Mouse (Mus musculus) Patski (cell line): Measurements from ENCODE around the gene Togaram2. TPM values are rescaled to one million over a fixed set of nuclear protein-coding genes. Genes with fewer than 3 reads are reported as not detected.
"Not testable (repeated sequence)": the region's sequence is repeated elsewhere in the genome, so short reads cannot be mapped to it uniquely, and the experiment has no call there.

Source experiments
- ATAC-seq: fragments of 100-300 bp; one replicate; pipeline ENCODE4 v1.8.0; 2021
- CTCF ChIA-PET: fragments of 350-600 bp; sonication (Branson Sonifier 250); formaldehyde crosslinking; loops from one replicate; lab custom pipeline; 2022; ENCODE audit warnings: inconsistent platforms; lab: Charles Lee
- POLR2A ChIA-PET: fragments of 350-600 bp; sonication (Branson Sonifier 250); formaldehyde crosslinking; loops from one replicate; lab custom pipeline; 2022; ENCODE audit warnings: antibody characterized with exemption, inconsistent platforms; lab: Charles Lee
- DNase-seq: peaks from one replicate; pipeline ENCODE4 v3.0.0-alpha.2; 2011; ENCODE audit warnings: low read depth, low spot score
- H3K27me3 ChIP-seq: fragments of 371-371 bp; one replicate; pipeline ENCODE4 v1.5.1; 2021
- CTCF ChIP-seq: fragments of 100-300 bp; IDR thresholded peaks from one replicate; pipeline ENCODE4 v1.5.1; 2021
- in situ Hi-C: fragments of 300-500 bp; cut with MboI; formaldehyde crosslinking; loops from 3 replicates; pipeline ENCODE4 v1.11.1; 2018; ENCODE audit warnings: low pct_unique_long_range_greater_than_20kb, mixed read lengths
- polyA plus RNA-seq: library from polyadenylated mRNA; unstranded; gene quantifications from one replicate; pipeline ENCODE4 v1.2.3, GENCODE M21; 2021

The Togaram2 gene
- polyA plus RNA-seq, result 1.8 TPM

DNA sequence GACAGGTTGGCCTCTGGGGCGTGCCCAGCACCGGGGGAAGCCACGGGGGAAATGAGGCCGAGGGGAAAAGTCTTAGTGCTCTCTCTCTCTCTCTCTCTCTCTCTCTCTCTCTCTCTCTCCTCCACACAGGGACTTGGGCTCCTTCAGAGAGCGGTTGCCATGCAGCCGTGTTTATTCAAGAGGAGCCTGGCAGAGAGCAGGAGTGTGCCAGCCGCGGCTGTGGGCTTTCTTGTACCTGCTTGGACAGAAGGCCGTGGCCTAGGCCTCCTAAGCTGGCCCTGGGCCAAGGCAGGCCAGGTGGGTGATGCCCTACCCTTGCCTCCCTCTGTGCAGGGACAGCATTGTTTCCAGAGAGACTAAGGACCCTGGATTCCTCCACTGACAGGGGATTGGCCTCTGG lies at the start of gene Togaram2:
Gene Togaram2 (plus strand): TSS at position 170 of the 400 bp plus-strand sequence.
- TF ChIP-seq CTCF, result no peak
- H3K27me3 ChIP-seq, result no peaks in the 10 kb centered on the region
- CTCF ChIA-PET, result interaction anchor here (0.8 to 2.4 kb wide), 5 partner anchors 8 to 199 kb away, joined by 3 to 14 read pairs (median 4); no protein-coding TSS in a partner anchor
- in situ Hi-C loops, result loop anchor here (25.0 kb wide), 1 partner anchor 564 kb away; no protein-coding TSS in a partner anchor
- POLR2A ChIA-PET, result no interaction called here
- DNase-seq (no peak), ATAC-seq (no peak)

DNA sequence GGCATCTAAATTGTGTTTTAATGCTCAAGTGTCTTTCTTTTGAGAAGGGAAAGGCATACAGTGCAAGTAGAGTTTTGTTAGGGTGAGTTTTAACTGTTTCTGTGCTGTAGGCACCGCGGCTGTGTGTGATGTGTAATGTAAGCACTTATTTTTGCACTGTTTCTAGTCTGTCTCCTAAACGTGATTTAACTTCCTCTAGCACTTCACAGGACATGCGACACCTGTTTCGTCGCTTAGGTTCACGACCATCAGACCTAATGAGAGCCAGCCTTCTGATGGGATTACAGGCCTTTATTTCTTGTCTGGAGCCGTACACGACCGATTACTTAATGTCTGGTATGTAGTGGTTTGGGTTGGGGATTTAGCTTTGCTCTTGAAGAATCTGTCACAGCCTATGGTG lies 41.3 kb upstream of the Togaram2 start:
- in situ Hi-C loops, result no loop called here
- no peak for DNase-seq
- ChIA-PET CTCF (no interaction called here), POLR2A (no interaction called here)
- no peak for TF ChIP-seq CTCF
- H3K27me3 ChIP-seq, result no peaks in the 10 kb centered on the region
- ATAC-seq, result no peak

DNA sequence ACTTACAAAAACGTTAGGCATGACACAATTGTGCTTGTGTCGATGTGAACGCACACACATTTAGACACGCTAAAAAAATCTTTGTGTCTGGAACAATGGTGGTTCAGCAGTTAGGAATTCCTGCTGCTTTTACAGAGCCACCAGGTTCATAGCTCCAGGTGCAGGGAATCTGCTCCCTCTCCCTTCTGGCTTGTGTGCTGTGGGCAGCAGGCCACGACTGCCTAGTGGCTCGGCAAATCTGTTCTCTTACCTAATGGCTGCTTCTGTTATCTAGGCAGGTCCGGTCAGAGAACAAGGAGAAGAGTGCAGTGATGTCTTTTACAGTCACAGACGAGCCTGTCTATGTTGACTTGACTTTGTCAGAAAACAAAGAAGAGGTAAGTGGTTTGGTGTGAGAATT lies 39.7 kb upstream of the Togaram2 start:
- ChIA-PET CTCF (interaction anchor here (1.9 kb wide), 2 partner anchors 12 to 14 kb away, joined by 4 read pairs; no protein-coding TSS in a partner anchor), POLR2A (no interaction called here)
- TF ChIP-seq CTCF, result no peak
- in situ Hi-C loops, result no loop called here
- H3K27me3 ChIP-seq, result no peaks in the 10 kb centered on the region
- DNase-seq (no peak), ATAC-seq (no peak)

DNA sequence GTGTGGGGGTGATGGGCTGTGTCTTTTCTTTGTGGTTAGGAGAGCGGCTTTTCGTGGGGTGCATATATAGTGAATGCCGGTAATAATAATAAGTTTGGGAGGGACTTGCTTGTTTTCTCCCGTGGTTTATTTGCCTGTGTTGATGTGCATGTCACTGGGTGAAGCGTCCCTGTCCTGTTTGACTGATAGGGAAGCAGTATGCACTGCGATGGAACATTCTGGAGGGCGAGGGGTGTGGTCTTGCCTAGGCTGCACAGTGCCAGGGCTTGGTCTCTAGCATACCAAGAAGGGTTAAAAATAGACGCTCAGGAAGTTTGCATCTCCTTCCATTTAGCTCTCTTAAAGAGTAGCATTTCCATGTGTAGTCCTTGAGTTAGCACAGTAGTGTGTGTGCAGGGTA lies 36.3 kb upstream of the Togaram2 start:
- CTCF ChIA-PET, result interaction anchor here (2.4 kb wide), 1 partner anchor 11 kb away, joined by 6 read pairs; no protein-coding TSS in a partner anchor
- in situ Hi-C loops, result no loop called here
- POLR2A ChIA-PET, result no interaction called here

DNA sequence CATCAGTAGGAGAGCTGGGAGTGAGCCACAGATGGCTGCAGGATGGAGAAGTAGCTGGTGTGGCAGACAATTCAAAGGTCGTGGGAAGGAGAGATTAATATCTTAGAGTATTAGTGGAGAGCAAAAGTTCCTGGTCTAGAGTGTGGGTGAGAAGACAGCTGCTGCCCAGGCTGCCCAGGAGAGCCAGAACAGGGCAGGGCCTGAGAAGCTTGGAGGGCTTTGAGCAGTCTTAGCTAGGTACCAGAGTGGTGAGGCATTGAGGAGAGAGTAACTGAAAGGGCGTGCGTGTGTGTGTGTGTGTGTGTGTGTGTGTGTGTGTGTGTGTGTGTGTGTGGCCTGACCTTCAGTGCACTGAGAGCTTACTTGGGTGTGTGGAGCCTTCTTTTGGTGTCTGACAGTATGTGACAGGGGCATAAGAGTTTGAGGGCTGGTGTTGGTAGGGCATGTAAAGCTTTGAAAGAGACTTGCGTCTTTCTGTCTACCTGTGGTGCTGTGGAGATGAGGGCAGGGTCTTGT lies 35.3 kb upstream of the Togaram2 start:
- ATAC-seq, result no peak
- DNase-seq, result no peak
- CTCF ChIA-PET, result interaction anchor here (0.9 to 2.4 kb wide), 3 partner anchors 10 to 20 kb away, joined by 3 to 6 read pairs (median 4); no protein-coding TSS in a partner anchor
- POLR2A ChIA-PET, result no interaction called here
- TF ChIP-seq CTCF, result no peak
- in situ Hi-C loops, result no loop called here
- no peaks in the 10 kb centered on the region for H3K27me3 ChIP-seq

More for the DNA sequence above, 36.3 kb upstream of the Togaram2 start:
- ATAC-seq (no peak), DNase-seq (no peak)
- H3K27me3 ChIP-seq, result no peaks in the 10 kb centered on the region
- no peak for TF ChIP-seq CTCF

DNA sequence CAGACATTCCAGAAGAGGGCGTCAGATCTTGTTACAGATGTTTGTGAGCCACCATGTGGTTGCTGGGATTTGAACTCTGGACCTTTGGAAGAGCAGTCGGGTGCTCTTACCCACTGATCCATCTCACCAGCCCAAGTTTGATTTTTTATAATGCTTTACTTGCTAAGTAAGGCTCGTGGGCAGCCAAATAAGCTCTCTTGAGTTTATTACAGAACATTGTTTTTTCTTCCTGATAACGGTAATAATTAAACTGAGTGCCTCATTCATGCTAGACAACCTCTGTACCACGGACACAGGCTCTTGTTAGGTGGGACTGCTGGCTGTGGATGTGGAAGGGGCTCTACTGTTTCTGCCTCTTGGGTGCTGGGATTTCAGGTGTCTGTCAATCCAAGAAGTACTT lies 34.0 kb upstream of the Togaram2 start:
- H3K27me3 ChIP-seq, DNase-seq, in situ Hi-C loops, ATAC-seq: not testable (repeated sequence)
- ChIA-PET POLR2A (interaction anchor here (0.6 kb wide), 1 partner anchor 145 kb away, joined by 3 read pairs; no protein-coding TSS in a partner anchor), CTCF (interaction anchor here (1.4 to 2.4 kb wide), 2 partner anchors 9 to 24 kb away, joined by 3 to 6 read pairs; no protein-coding TSS in a partner anchor)

DNA sequence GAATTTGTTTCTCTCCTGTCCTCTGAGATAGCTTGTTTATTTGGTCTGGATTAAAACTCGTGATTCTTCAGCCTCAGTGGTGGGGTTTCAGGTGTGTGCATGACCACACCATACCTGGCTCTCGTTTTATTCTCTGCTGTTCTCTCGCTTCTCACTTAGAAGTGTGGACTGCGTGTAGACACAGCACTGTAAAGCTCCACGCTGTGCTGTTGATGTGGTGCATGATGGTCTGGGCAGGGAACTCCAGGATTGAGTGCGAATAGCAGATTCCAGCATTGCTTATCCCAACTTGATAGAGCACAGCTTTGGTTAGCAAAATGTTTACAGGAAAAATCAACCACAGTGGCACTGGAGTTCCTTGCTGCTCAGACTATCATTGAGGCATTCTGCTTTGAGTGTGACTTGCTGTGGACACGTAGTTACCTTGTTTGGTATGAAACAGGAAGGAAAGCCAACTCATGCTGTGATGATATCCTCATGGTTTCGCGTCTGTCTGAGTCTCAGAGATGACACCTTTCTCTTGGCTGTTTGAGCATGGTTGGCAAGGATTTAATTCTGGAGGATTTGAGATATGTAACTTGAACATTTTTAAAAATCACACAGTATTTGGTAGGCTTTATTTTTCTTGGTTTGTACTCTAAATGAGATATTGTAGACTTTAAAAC lies 32.5 kb upstream of the Togaram2 start:
- no peak for DNase-seq
- ATAC-seq, result no peak
- H3K27me3 ChIP-seq, result no peaks in the 10 kb centered on the region
- ChIA-PET CTCF (no interaction called here), POLR2A (no interaction called here)
- TF ChIP-seq CTCF, result no peak
- in situ Hi-C loops, result no loop called here

DNA sequence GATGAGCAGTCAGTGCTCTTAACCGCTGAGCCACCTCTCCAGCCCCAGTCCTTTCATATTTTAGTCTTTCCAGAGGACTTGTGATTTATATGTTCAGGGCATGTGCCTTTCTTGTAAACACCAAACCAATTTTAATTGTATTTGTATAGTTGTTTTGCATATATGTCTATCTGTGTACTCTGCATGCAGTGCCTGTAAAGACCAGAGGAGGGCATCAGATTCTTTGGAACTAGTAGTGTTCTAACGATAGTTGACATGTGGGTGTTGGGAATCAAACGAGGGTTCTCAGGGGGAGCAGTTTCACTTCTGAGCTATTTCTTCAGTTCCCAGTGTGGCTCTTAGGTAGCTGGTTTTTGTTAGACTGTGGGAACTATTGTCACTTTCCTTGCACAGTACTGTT lies 30.9 kb upstream of the Togaram2 start:
- DNase-seq (no peak), ATAC-seq (no peak)
- CTCF ChIA-PET, result no interaction called here
- no peaks in the 10 kb centered on the region for H3K27me3 ChIP-seq
- in situ Hi-C loops, result no loop called here
- POLR2A ChIA-PET, result no interaction called here
- TF ChIP-seq CTCF, result peak; percentile 33

DNA sequence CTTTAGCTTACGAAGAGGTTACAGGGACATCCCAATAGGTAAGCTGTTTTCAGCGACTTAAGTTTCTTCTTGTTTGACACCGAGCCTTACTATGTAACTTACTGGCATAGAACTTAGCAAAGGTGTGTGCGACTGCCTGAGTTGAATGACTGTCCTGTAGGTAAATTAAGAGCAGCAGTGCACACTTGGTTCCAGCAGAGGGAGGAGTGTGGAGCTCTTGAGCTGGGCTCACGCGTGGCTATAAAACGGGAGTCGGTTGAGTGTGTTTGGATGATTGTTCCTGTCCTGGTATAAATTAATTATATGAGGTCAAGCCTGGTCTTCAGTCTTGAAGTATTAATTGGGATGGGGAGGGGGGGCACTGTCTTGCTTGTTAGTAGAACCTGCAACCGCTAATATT lies 23.1 kb upstream of the Togaram2 start:
- TF ChIP-seq CTCF, result no peak
- in situ Hi-C loops, result loop anchor here (25.0 kb wide), 1 partner anchor 587 kb away; no protein-coding TSS in a partner anchor
- no peak for DNase-seq
- no peaks in the 10 kb centered on the region for H3K27me3 ChIP-seq
- ChIA-PET CTCF (no interaction called here), POLR2A (no interaction called here)
- no peak for ATAC-seq

DNA sequence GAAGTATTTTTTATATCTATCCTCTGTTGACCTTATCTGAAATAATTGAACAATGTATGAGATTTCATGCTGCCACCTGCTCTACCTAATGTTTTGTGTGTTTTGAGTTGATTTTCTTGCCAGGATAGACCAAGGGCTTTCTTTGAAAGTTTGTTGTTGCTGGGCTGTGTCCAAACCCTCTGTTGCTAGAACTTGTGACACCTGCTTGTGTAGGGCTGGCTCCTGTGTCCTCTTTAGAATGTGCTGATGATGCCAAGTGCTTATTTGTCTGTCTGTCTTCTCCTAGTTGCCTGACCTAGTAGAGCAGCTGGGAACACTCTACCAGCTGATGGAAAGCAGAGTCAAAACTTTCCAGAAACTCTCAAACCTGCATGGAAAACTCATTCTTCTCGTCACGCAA lies 20.6 kb upstream of the Togaram2 start:
- CTCF ChIA-PET, result no interaction called here
- no peak for TF ChIP-seq CTCF
- in situ Hi-C loops, result loop anchor here (25.0 kb wide), 1 partner anchor 585 kb away; no protein-coding TSS in a partner anchor
- DNase-seq (no peak), ATAC-seq (no peak)
- no peaks in the 10 kb centered on the region for H3K27me3 ChIP-seq
- POLR2A ChIA-PET, result no interaction called here

DNA sequence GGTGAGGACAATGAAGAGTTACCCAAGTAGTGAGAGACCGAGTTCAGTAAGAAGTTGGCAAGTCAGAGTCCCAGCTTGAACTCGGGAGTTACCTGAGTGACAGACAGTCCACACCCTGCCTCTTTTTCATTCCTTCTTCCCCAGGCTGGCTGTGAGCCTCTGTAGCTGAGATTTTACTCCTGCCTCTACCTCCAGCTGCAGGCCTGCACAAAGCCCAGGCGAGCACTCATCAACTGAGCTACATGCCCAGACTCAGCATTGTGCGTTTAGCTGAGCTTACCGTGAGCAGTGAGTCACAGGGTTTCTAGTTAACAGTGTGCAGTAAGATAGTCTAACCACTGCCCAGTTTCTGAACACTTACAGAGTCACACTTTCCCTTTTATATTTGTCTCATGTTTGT lies 20.1 kb upstream of the Togaram2 start:
- H3K27me3 ChIP-seq, result no peaks in the 10 kb centered on the region
- in situ Hi-C loops, result loop anchor here (25.0 kb wide), 1 partner anchor 584 kb away; no protein-coding TSS in a partner anchor
- DNase-seq (no peak), ATAC-seq (no peak)
- ChIA-PET POLR2A (no interaction called here), CTCF (no interaction called here)
- no peak for TF ChIP-seq CTCF
